Mouse (Mus musculus) limb, embryonic 15.5 days (tissue): Measurements from ENCODE around the gene Smarca4. TPM values are rescaled to one million over a fixed set of nuclear protein-coding genes. Genes with fewer than 3 reads are reported as not detected.
"Not testable (repeated sequence)": the region's sequence is repeated elsewhere in the genome, so short reads cannot be mapped to it uniquely, and the experiment has no call there.

Source experiments
- ATAC-seq: fragments of 200-750 bp; cut with Nextera tagmentation; 2 replicates; pipeline ENCODE4 v1.8.0; 2017; ENCODE audit warnings: low read depth, moderate TSS enrichment; ENCODE audit not compliant: insufficient number of reproducible peaks, low FRiP score, low TSS enrichment
- H3K27ac ChIP-seq: fragments of 300-500 bp; sonication (generic); 2 replicates; pipeline ENCODE4 v1.5.1; 2015; ENCODE audit warnings: moderate library complexity, mild to moderate bottlenecking, inconsistent platforms
- H3K27me3 ChIP-seq: fragments of 300-500 bp; sonication (generic); 2 replicates; pipeline ENCODE4 v1.6.1; 2015; ENCODE audit warnings: inconsistent platforms
- H3K36me3 ChIP-seq: fragments of 300-500 bp; sonication (generic); 2 replicates; pipeline ENCODE4 v1.6.1; 2015; ENCODE audit warnings: inconsistent platforms
- H3K4me1 ChIP-seq: fragments of 300-500 bp; sonication (generic); 2 replicates; pipeline ENCODE4 v1.6.1; 2015; ENCODE audit warnings: inconsistent platforms
- H3K4me2 ChIP-seq: fragments of 300-500 bp; sonication (generic); 2 replicates; pipeline ENCODE4 v1.6.1; 2015; ENCODE audit warnings: mild to moderate bottlenecking, inconsistent platforms
- H3K4me3 ChIP-seq: fragments of 300-500 bp; sonication (generic); 2 replicates; pipeline ENCODE4 v1.5.1; 2015; ENCODE audit warnings: mild to moderate bottlenecking, inconsistent platforms
- H3K9ac ChIP-seq: fragments of 300-500 bp; sonication (generic); 2 replicates; pipeline ENCODE4 v1.6.1; 2015; ENCODE audit warnings: inconsistent platforms
- H3K9me3 ChIP-seq: fragments of 300-500 bp; sonication (generic); 2 replicates; pipeline ENCODE4 v1.6.1; 2016; ENCODE audit warnings: inconsistent platforms
- WGBS: fragments of 180-500 bp; shearing (Covaris S2); methylation state at CpG from one replicate; pipeline ENCODE4 v1.1.7; 2015; 5-methylcytosine and 5-hydroxymethylcytosine counted together
- polyA plus RNA-seq: library from polyadenylated mRNA; unstranded; fragments of >200 nt; fragmentation: Nextera tagmentation; extraction: Ambion mirVana; gene quantifications from 2 replicates; pipeline ENCODE4 v1.2.1, GENCODE M21; 2015

The Smarca4 gene
- polyA plus RNA-seq, 1 experiment from 2014 or later = 65.4 TPM

DNA sequence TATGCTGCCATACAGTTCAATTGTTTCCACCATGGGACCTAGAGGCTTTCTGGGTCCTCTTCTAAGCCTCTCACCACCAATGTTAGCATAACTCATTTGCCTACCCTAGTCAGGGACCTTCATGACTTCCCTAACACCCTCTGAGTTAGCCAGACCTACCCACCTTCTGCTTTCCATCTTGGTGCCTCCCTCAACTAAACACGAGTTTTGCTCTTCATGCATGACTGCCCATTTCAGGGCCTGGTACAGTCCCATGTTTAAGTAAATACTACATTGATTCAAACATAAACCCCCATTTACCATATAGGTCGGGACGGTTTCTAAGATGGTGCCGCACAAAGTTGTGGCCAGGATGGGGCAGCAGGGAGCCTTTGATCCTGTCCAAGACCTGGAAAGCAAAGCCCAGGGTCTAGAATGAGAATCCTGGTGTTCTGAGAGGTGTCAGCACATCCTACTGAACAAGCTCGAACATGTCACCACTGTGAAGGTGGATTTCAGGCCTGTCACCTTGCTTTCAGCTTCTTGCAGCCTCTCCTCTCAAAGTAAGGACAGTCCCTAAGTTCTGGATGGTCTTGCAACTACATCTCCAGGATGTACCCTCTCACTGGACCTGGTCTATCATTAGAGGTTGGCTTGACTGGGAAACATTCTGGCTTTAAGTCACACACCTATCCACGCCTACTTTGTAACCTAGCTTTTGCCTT, 24.7 kb upstream of the Smarca4 start:
- Histone ChIP-seq H3K9me3 (no peaks in the 10 kb centered on the region), H3K27me3 (no peaks in the 10 kb centered on the region), H3K4me3 (peak overlapping the region; percentile 99; the same call in 1 of the 2 replicates), H3K4me1 (peaks cover 33% of the 10 kb centered on the region), H3K9ac (no peak overlapping the region), H3K27ac (no peak overlapping the region), H3K36me3 (peaks cover 62% of the 10 kb centered on the region), H3K4me2 (peak overlapping the region; percentile 78)
- no peak for ATAC-seq
- WGBS = 85% methylated on average over 6 of the region's 6 CpGs

DNA sequence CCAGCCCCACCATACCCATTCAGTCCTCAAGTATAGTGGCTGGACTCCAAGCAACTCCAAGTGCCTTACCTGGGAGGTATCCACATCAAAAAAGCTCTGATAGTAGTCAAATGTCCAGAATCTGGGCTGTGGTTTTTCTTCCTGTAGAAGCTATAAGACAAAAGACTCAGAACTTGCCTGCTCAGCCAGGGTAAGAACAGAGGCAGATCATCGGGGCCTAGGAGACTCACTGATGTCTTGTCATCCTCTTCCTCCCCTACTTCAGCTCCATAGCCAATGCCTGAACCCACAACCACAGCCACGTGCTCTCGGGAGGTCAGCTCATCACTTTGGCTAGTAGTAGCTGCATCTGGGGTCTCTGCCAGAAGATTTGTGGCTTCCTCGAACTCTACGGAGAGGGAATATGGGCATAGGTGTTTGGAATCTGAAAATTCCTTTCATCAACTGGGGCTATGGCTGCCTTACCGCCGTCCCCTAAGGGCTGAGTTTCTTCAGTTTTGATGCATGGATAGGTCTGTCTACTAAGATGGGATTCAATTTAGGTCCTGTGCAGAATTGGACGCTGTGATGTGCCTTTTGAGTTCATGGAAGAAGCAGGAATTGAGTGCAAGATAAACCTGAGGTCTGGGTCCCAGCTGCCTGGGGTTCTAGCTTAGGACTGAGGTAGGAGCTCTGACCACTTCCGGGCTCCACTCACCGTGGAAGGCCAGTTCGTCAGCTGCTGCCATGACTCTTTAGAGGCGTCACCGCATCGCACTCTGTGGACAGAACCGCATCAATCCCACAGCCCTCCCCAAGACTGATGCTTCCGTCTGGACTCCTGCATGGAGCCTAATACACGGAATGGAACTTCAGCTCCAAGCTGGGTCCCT, 23.9 kb upstream of the Smarca4 start:
- peak overlapping the region; percentile 78 for H3K4me2 ChIP-seq
- peaks cover 57% of the 10 kb centered on the region for H3K36me3 ChIP-seq
- 18% methylated on average over 17 of the region's 17 CpGs for WGBS
- peak overlapping the region; percentile 99 for H3K4me3 ChIP-seq
- peak overlapping the region; percentile 84 for H3K27ac ChIP-seq
- no peaks in the 10 kb centered on the region for H3K9me3 ChIP-seq
- H3K27me3 ChIP-seq = no peaks in the 10 kb centered on the region
- peak overlapping the region; percentile 43 for H3K9ac ChIP-seq
- peaks cover 33% of the 10 kb centered on the region for H3K4me1 ChIP-seq
- peak; percentile 45 for ATAC-seq

DNA sequence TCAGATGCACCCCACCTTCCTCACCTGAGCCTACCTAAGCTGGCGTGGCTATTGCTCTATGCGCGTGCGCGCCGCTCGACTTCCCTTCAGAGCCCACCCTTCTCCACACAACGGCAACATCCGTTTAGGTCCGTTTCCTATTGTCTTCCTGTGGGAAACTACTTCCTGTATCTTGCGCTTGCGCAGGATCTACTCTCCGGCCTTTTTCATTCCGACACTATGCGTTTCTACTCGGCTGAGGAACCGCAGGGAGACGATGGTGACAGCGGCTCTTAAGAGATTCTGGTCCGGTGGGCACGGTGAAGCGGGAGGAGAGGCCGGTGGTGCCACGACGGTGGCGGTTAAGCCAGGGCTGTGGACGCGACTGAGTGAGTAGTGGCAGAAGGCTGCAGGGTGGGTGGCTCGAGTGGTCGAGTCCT, 23.3 kb upstream of the Smarca4 start, which contains the start of the genes Timm29 and Yipf2:
Gene Timm29, plus strand, starts transcription at position 20 of the 419 bp plus-strand sequence.
Gene Yipf2, minus strand, starts transcription at position 126 of the 419 bp plus-strand sequence.
- peak within 1 kb of the TSS; percentile 95 for H3K4me2 ChIP-seq
- no peaks in the 10 kb centered on the region for H3K27me3 ChIP-seq
- peaks cover 50% of the 10 kb centered on the region for H3K36me3 ChIP-seq
- H3K4me1 ChIP-seq = peaks cover 33% of the 10 kb centered on the region
- peak; percentile 90 for ATAC-seq
- peak within 1 kb of the TSS; percentile 88 for H3K27ac ChIP-seq
- no peaks in the 10 kb centered on the region for H3K9me3 ChIP-seq
- peak within 1 kb of the TSS; percentile 99 for H3K4me3 ChIP-seq
- H3K9ac ChIP-seq = peak within 1 kb of the TSS; percentile 95
- WGBS = 0% methylated on average over 30 of the region's 30 CpGs

GRCm38 (mm10) chr9:21593122-21593721, 22.7 kb upstream of the Smarca4 start:
- peak overlapping the region; percentile 95 for H3K9ac ChIP-seq
- peak overlapping the region; percentile 88 for H3K27ac ChIP-seq
- peak; percentile 50 for ATAC-seq
- peak overlapping the region; percentile 99 for H3K4me3 ChIP-seq
- H3K36me3 ChIP-seq = peaks cover 45% of the 10 kb centered on the region
- no peaks in the 10 kb centered on the region for H3K27me3 ChIP-seq
- peak overlapping the region; percentile 95 for H3K4me2 ChIP-seq
- no peaks in the 10 kb centered on the region for H3K9me3 ChIP-seq
- under 1% methylated on average over 69 of the region's 69 CpGs for WGBS
- peaks cover 33% of the 10 kb centered on the region for H3K4me1 ChIP-seq

- ATAC-seq, H3K9me3 ChIP-seq, H3K27ac ChIP-seq, H3K27me3 ChIP-seq, H3K9ac ChIP-seq: not testable (repeated sequence)
- H3K36me3 ChIP-seq = peaks cover 34% of the 10 kb centered on the region
- H3K4me2 ChIP-seq = peak overlapping the region; percentile 95
- WGBS = 85% methylated on average over 8 of the region's 8 CpGs
- H3K4me3 ChIP-seq = peak overlapping the region; percentile 99
- H3K4me1 ChIP-seq = peaks cover 33% of the 10 kb centered on the region
These were observed 21.6 kb upstream of the Smarca4 start for GRCm38 (mm10) chr9:21594350-21594749.

DNA sequence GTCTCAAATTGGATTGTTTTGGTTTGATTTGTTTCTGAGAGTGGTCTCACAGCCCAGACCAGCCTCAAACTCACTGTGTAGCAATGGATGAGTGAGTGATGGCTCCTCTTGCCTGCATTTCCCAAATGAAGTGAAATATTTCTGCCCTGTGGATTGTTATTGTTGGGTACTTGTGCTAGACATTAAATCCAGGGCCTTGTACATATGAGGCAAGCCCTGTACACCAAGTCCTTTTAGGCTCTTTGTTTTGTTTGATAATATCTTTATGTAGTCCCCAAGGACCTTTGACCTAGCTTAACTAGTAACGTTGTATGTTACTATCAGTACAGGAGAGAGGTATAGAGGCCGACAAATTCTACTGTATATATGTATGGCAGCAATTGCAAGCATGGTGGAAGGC, 21.1 kb upstream of the Smarca4 start:
- ATAC-seq = no peak
- H3K9me3 ChIP-seq = no peaks in the 10 kb centered on the region
- no peak overlapping the region for H3K4me2 ChIP-seq
- peaks cover 29% of the 10 kb centered on the region for H3K36me3 ChIP-seq
- H3K27me3 ChIP-seq = no peaks in the 10 kb centered on the region
- no peak overlapping the region for H3K9ac ChIP-seq
- H3K4me3 ChIP-seq = no peak overlapping the region
- H3K27ac ChIP-seq = no peak overlapping the region
- H3K4me1 ChIP-seq = peaks cover 33% of the 10 kb centered on the region
- 91% methylated on average over 2 of the region's 2 CpGs for WGBS

- no peaks in the 10 kb centered on the region for H3K9me3 ChIP-seq
These were observed 17.8 kb upstream of the Smarca4 start for GRCm38 (mm10) chr9:21598198-21598597.

DNA sequence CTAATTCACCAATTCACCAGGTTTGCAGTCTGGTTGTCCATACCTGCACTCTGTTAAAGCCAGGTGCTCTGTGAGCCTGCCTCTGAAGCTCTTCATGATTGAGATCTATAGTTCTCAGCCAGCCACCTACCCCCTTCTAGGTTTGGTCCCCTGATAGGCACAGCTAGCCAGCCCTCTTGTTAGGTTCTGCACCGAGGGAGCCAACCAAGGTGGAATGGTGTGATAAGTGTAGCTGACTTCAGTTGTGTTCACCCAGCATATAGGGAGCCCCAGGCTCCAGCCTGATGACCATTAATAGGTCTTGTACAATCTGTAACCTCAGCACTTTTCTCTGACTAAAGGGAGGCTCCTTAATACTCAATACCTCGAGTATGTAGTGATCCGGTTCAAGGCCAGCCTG, 15.8 kb upstream of the Smarca4 start:
- Histone ChIP-seq H3K27me3 (no peaks in the 10 kb centered on the region), H3K27ac (no peak overlapping the region), H3K4me3 (no peak overlapping the region), H3K9ac (no peak overlapping the region), H3K4me1 (no peaks in the 10 kb centered on the region), H3K36me3 (peaks cover 9% of the 10 kb centered on the region; the same call in 1 of the 2 replicates), H3K9me3 (no peaks in the 10 kb centered on the region), H3K4me2 (no peak overlapping the region)
- ATAC-seq = no peak
- WGBS = 65% methylated on average over 3 of the region's 3 CpGs

More at GRCm38 (mm10) chr9:21598198-21598597, 17.8 kb upstream of the Smarca4 start:
- Histone ChIP-seq H3K27me3 (no peaks in the 10 kb centered on the region), H3K27ac (no peak overlapping the region), H3K4me1 (peaks cover 19% of the 10 kb centered on the region), H3K36me3 (peaks cover 16% of the 10 kb centered on the region), H3K9ac (no peak overlapping the region), H3K4me2 (no peak overlapping the region), H3K4me3 (no peak overlapping the region)
- WGBS = 35% methylated on average over 2 of the region's 2 CpGs
- no peak for ATAC-seq

- no peak for ATAC-seq
- H3K27me3 ChIP-seq = no peaks in the 10 kb centered on the region
- H3K36me3 ChIP-seq = peaks cover 4% of the 10 kb centered on the region; the same call in 1 of the 2 replicates
- H3K9ac ChIP-seq = no peak overlapping the region
- no peak overlapping the region for H3K4me3 ChIP-seq
- no peaks in the 10 kb centered on the region for H3K4me1 ChIP-seq
- H3K27ac ChIP-seq = no peak overlapping the region
- no peak overlapping the region for H3K4me2 ChIP-seq
- WGBS = 89% methylated on average over 2 of the region's 2 CpGs
- H3K9me3 ChIP-seq = no peaks in the 10 kb centered on the region
These were observed 14.9 kb upstream of the Smarca4 start for GRCm38 (mm10) chr9:21601073-21601472.

- WGBS = 50% methylated on average over 10 of the region's 10 CpGs
- no peaks in the 10 kb centered on the region; the same call in 1 of the 2 replicates for H3K36me3 ChIP-seq
- no peak for ATAC-seq
These were observed 14.1 kb upstream of the Smarca4 start for GRCm38 (mm10) chr9:21601722-21602399.

GRCm38 (mm10) chr9:21604119-21604518, 11.8 kb upstream of the Smarca4 start:
- Histone ChIP-seq H3K4me3 (no peak overlapping the region), H3K9me3 (no peaks in the 10 kb centered on the region), H3K4me2 (no peak overlapping the region), H3K27me3 (no peaks in the 10 kb centered on the region), H3K4me1 (no peaks in the 10 kb centered on the region), H3K27ac (no peak overlapping the region), H3K9ac (no peak overlapping the region), H3K36me3 (no peaks in the 10 kb centered on the region)
- WGBS = 69% methylated on average over 5 of the region's 5 CpGs
- no peak for ATAC-seq

More at GRCm38 (mm10) chr9:21601722-21602399, 14.1 kb upstream of the Smarca4 start:
- H3K4me2 ChIP-seq = no peak overlapping the region
- no peak overlapping the region for H3K9ac ChIP-seq
- no peak overlapping the region for H3K27ac ChIP-seq
- no peaks in the 10 kb centered on the region for H3K9me3 ChIP-seq
- H3K4me1 ChIP-seq = no peaks in the 10 kb centered on the region
- H3K4me3 ChIP-seq = no peak overlapping the region
- H3K27me3 ChIP-seq = no peaks in the 10 kb centered on the region
